12 mouse cellular contexts compared by ENCODE assay signal in the genomic region with DNA sequence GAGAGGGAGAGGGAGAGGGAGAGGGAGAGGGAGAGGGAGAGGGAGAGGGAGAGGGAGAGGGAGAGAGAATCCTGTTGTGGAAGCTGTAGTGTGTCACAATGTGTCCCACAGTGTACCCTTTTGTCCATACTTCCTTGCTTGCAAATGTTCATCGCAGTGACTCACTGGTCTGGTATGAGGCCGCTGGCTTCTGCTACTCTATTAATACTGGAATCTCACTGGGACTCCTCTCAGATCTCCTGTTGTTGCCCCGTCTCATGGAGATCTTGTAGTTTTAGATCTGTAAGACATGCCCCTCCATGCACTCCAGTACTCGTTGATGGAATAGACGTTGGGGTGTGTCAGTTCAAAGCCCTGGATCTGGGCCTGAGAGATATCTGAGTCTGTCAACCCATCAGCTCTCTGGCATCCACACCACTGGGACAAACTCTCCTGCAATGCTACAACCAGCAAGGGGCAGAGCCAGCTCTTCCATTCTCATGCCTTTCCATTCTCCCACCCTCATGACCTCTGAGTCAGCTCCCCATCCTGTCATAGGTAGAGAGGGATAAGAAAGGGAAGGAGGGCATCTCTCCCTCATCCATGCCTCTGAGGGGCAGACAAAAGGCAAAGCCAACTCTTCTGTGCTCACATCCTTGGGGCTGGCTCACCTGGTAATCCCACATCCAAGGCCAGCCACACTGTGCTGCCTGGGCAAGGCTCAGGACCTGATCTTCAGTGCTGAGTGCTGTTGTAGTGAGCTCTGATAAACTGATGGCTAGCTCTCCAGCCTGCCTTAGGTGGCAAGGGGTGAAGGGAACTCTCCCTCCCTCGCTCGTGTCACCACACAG.
DNase-seq lines count a peak whose midpoint lies in the region; ATAC-seq lines count a peak whose summit lies in the region.
"Had no signal": no experiment of that assay in that cellular context is flagged by ENCODE, and none has a peak within 500 bp of the region (broad histone marks: within the 10 kb centered on the region; RNA-seq: fewer than 3 reads in every experiment).

No protein-coding gene starts in this region.

- H3K9ac ChIP-seq in forebrain, embryonic 16.5 days (replicated peaks; ENCODE audit: low read depth, low read length), result no peak overlapping the region
- H3K9ac ChIP-seq in forebrain, embryonic 12.5 days, result no peak overlapping the region
- no peak overlapping the region for H3K9ac ChIP-seq in heart, embryonic 15.5 days
- H3K9ac ChIP-seq: liver, embryonic 13.5 days had no signal

- WGBS in forebrain, embryonic 16.5 days, result 75% methylated on average over 7 of the region's 7 CpGs
- WGBS in forebrain, embryonic 12.5 days, result 77% methylated on average over 7 of the region's 7 CpGs
- 34% methylated on average over 7 of the region's 7 CpGs for WGBS in heart, embryonic 15.5 days
- 83% methylated on average over 7 of the region's 7 CpGs for WGBS in hindbrain, embryonic 10.5 days

- H3K9me3 ChIP-seq in forebrain, embryonic 16.5 days (ENCODE audit: control insufficient read depth, low read length), result no peaks in the 10 kb centered on the region
- no peaks in the 10 kb centered on the region for H3K9me3 ChIP-seq in forebrain, embryonic 12.5 days
- no peaks in the 10 kb centered on the region for H3K9me3 ChIP-seq in heart, embryonic 15.5 days (replicated peaks)
- H3K9me3 ChIP-seq in hindbrain, embryonic 10.5 days, result no peaks in the 10 kb centered on the region
- H3K9me3 ChIP-seq: liver, embryonic 13.5 days had no signal

- no peaks in the 10 kb centered on the region for H3K4me1 ChIP-seq in forebrain, embryonic 16.5 days (replicated peaks; ENCODE audit: control insufficient read depth, insufficient read depth, low read length)
- H3K4me1 ChIP-seq in forebrain, embryonic 12.5 days, result no peaks in the 10 kb centered on the region
- H3K4me1 ChIP-seq in heart, embryonic 15.5 days (replicated peaks), result peaks cover 20% of the 10 kb centered on the region
- H3K4me1 ChIP-seq in hindbrain, embryonic 10.5 days (replicated peaks), result no peaks in the 10 kb centered on the region
- H3K4me1 ChIP-seq: liver, embryonic 13.5 days had no signal

- H3K36me3 ChIP-seq in forebrain, embryonic 16.5 days (ENCODE audit: control insufficient read depth, insufficient read depth), result no peaks in the 10 kb centered on the region
- H3K36me3 ChIP-seq in forebrain, embryonic 12.5 days (replicated peaks), result no peaks in the 10 kb centered on the region
- H3K36me3 ChIP-seq in heart, embryonic 15.5 days, result no peaks in the 10 kb centered on the region
- H3K36me3 ChIP-seq in hindbrain, embryonic 10.5 days, result no peaks in the 10 kb centered on the region
- H3K36me3 ChIP-seq: liver, embryonic 13.5 days had no signal

- ATAC-seq in forebrain, embryonic 16.5 days, result peak; percentile 23; the same call in 1 of the 2 replicates
- ATAC-seq in forebrain, embryonic 12.5 days (ENCODE audit: low FRiP score), result no peak
- ATAC-seq in heart, embryonic 15.5 days (replicated peaks; ENCODE audit: insufficient number of reproducible peaks, insufficient read depth, low FRiP score, low read depth), result peak; percentile 81
- ATAC-seq: intestine, postnatal 0 days had no signal

- no peak overlapping the region for H3K4me3 ChIP-seq in forebrain, embryonic 16.5 days (replicated peaks; ENCODE audit: low read length)
- H3K4me3 ChIP-seq in forebrain, embryonic 12.5 days (replicated peaks), result no peak overlapping the region
- H3K4me3 ChIP-seq in heart, embryonic 15.5 days, result no peak overlapping the region
- no peak overlapping the region for H3K4me3 ChIP-seq in hindbrain, embryonic 10.5 days
- H3K4me3 ChIP-seq: erythroblast, embryonic 14.5 days; liver, embryonic 13.5 days had no signal

- no peak overlapping the region for H3K27ac ChIP-seq in forebrain, embryonic 16.5 days (ENCODE audit: low read length)
- H3K27ac ChIP-seq in forebrain, embryonic 12.5 days, result no peak overlapping the region
- peak overlapping the region; percentile 85 for H3K27ac ChIP-seq in heart, embryonic 15.5 days
- H3K27ac ChIP-seq in hindbrain, embryonic 10.5 days, result no peak overlapping the region; the same call in 1 of the 2 replicates
- H3K27ac ChIP-seq: liver, embryonic 13.5 days had no signal

- H3K27me3 ChIP-seq in forebrain, embryonic 16.5 days (replicated peaks; ENCODE audit: control insufficient read depth, insufficient read depth, low read length), result no peaks in the 10 kb centered on the region
- no peaks in the 10 kb centered on the region for H3K27me3 ChIP-seq in forebrain, embryonic 12.5 days
- no peaks in the 10 kb centered on the region for H3K27me3 ChIP-seq in heart, embryonic 15.5 days
- H3K27me3 ChIP-seq in hindbrain, embryonic 10.5 days (ENCODE audit: insufficient read depth, poor library complexity, severe bottlenecking), result no peaks in the 10 kb centered on the region
- H3K27me3 ChIP-seq: liver, embryonic 13.5 days had no signal

- H3K4me2 ChIP-seq in forebrain, embryonic 16.5 days (ENCODE audit: low read length), result no peak overlapping the region
- H3K4me2 ChIP-seq in forebrain, embryonic 12.5 days, result no peak overlapping the region
- H3K4me2 ChIP-seq in heart, embryonic 15.5 days, result peak overlapping the region; percentile 13; the same call in 1 of the 2 replicates
- H3K4me2 ChIP-seq: liver, embryonic 13.5 days had no signal

- peak; percentile 9 for DNase-seq in urinary bladder, postnatal 25 days (ENCODE audit: low spot score)
- DNase-seq in urinary bladder, postnatal 10 days (ENCODE audit: low spot score), result no peak
- DNase-seq in hindbrain, embryonic 10.5 days (ENCODE audit: low spot score), result no peak
- no peak for DNase-seq in thymus, postnatal 10 days (ENCODE audit: low spot score in 2 of 2)
- DNase-seq in left cerebral cortex, adult 18-20 months (ENCODE audit: low spot score in 2 of 2), result no peak
- DNase-seq: cerebellum, adult 8-10 months; liver, embryonic 13.5 days had no signal
